In genomic region chr19:12722308-12722707, GRCm38 (mm10) we compare ENCODE assay signal across 10 mouse cellular contexts. TPM values are rescaled to one million over a fixed set of nuclear protein-coding genes. Genes with fewer than 3 reads are reported as not detected.
DNase-seq lines count a peak whose midpoint lies in the region; ATAC-seq lines count a peak whose summit lies in the region.
"Had no signal": no experiment of that assay in that cellular context is flagged by ENCODE, and none has a peak within 500 bp of the region (broad histone marks: within the 10 kb centered on the region; RNA-seq: fewer than 3 reads in every experiment).

No protein-coding gene starts in this region.

- H3K27ac ChIP-seq in heart, embryonic 11.5 days (ENCODE audit: low read depth, low read length), result no peak overlapping the region
- H3K27ac ChIP-seq in forebrain, embryonic 15.5 days (replicated peaks), result no peak overlapping the region
- H3K27ac ChIP-seq: midbrain, embryonic 12.5 days had no signal

- WGBS in heart, embryonic 11.5 days (ENCODE audit: insufficient replicate concordance), result 53% methylated on average over 2 of the region's 3 CpGs
- 85% methylated on average over 2 of the region's 3 CpGs for WGBS in forebrain, embryonic 15.5 days

- DNase-seq in heart, adult 8-10 months (ENCODE audit: low spot score), result peak; percentile 26
- peak; percentile 70 for DNase-seq in 3T3-L1 (ENCODE audit: low read depth, low spot score)
- peak; percentile 40 to 54 for DNase-seq in adrenal gland, adult 18-20 months (ENCODE audit: low spot score in 2 of 2)
- DNase-seq in fibroblast of lung, adult 2 months (ENCODE audit: low read depth), result peak; percentile 9
- DNase-seq in lung, adult 18-20 months, result peak; percentile 26 to 39
- peak; percentile 25 for DNase-seq in thymus, postnatal 25 days

- no peaks in the 10 kb centered on the region for H3K9me3 ChIP-seq in heart, embryonic 11.5 days (replicated peaks; ENCODE audit: control insufficient read depth, low read length)
- no peaks in the 10 kb centered on the region for H3K9me3 ChIP-seq in forebrain, embryonic 15.5 days
- H3K9me3 ChIP-seq: midbrain, embryonic 12.5 days had no signal

- no peak overlapping the region for H3K4me3 ChIP-seq in heart, embryonic 11.5 days (ENCODE audit: low read depth, low read length)
- no peak overlapping the region for H3K4me3 ChIP-seq in forebrain, embryonic 15.5 days
- H3K4me3 ChIP-seq: midbrain, embryonic 12.5 days had no signal

- ATAC-seq in heart, embryonic 11.5 days (replicated peaks; ENCODE audit: insufficient number of reproducible peaks, low FRiP score, low TSS enrichment), result no peak
- no peak for ATAC-seq in forebrain, embryonic 15.5 days (replicated peaks)

- no peak overlapping the region for H3K9ac ChIP-seq in heart, embryonic 11.5 days (ENCODE audit: low read depth, low read length)
- H3K9ac ChIP-seq in forebrain, embryonic 15.5 days (replicated peaks), result no peak overlapping the region
- H3K9ac ChIP-seq: midbrain, embryonic 12.5 days had no signal

- no peaks in the 10 kb centered on the region for H3K36me3 ChIP-seq in heart, embryonic 11.5 days (ENCODE audit: control insufficient read depth, insufficient read depth, low read length)
- no peaks in the 10 kb centered on the region for H3K36me3 ChIP-seq in forebrain, embryonic 15.5 days
- H3K36me3 ChIP-seq: midbrain, embryonic 12.5 days had no signal

- no peaks in the 10 kb centered on the region for H3K27me3 ChIP-seq in heart, embryonic 11.5 days (ENCODE audit: control insufficient read depth, insufficient read depth, low read length)
- no peaks in the 10 kb centered on the region for H3K27me3 ChIP-seq in forebrain, embryonic 15.5 days
- H3K27me3 ChIP-seq: midbrain, embryonic 12.5 days had no signal

- H3K4me1 ChIP-seq in heart, embryonic 11.5 days (ENCODE audit: control insufficient read depth, insufficient read depth, low read length), result no peaks in the 10 kb centered on the region
- H3K4me1 ChIP-seq in forebrain, embryonic 15.5 days, result no peaks in the 10 kb centered on the region
- H3K4me1 ChIP-seq: midbrain, embryonic 12.5 days had no signal

- H3K4me2 ChIP-seq in heart, embryonic 11.5 days, result no peak overlapping the region
- no peak overlapping the region for H3K4me2 ChIP-seq in forebrain, embryonic 15.5 days (replicated peaks)
- H3K4me2 ChIP-seq: midbrain, embryonic 12.5 days had no signal

RNA-seq across cellular contexts. Expression of gene Keg1, which starts 26.7 kb away (rescaled TPM):
- not detected for total RNA-seq in heart, adult 8-10 months (2022)
- not detected in 2 replicates for polyA plus RNA-seq in heart, embryonic 11.5 days (2014; fragmentation: Nextera tagmentation; extraction: Ambion mirVana)
- total RNA-seq in adrenal gland, adult 18-20 months (2021), result under 1 TPM in 1 of 2 experiments, not detected in 1; 0.60 TPM
- polyA plus RNA-seq in forebrain, embryonic 15.5 days (2015; fragmentation: Nextera tagmentation; extraction: Ambion mirVana), result not detected in 2 replicates
- polyA plus RNA-seq: heart, embryonic 14.5 days; midbrain, embryonic 12.5 days had no signal

RNA-seq across cellular contexts. Expression of gene Cntf, which starts 43.1 kb away (rescaled TPM):
- 1 to 10 TPM in 1 of 4 experiments, under 1 TPM in 3; 0.52 to 1.9 (median 0.95) TPM for total RNA-seq in heart, adult 8-10 months (2022)
- polyA plus RNA-seq in heart, embryonic 11.5 days (2014; fragmentation: Nextera tagmentation; extraction: Ambion mirVana), result 0.48 and 0.54 TPM in 2 replicates
- 1 to 10 TPM; 2.2 to 2.5 TPM for total RNA-seq in adrenal gland, adult 18-20 months (2021)
- polyA plus RNA-seq in forebrain, embryonic 15.5 days (2015; fragmentation: Nextera tagmentation; extraction: Ambion mirVana), result 1.2 and 2.0 TPM in 2 replicates

RNA-seq across cellular contexts. Expression of gene Olfr1443, which starts 44.4 kb away (rescaled TPM):
- not detected for total RNA-seq in heart, adult 8-10 months (2022)
- polyA plus RNA-seq in heart, embryonic 11.5 days (2014; fragmentation: Nextera tagmentation; extraction: Ambion mirVana), result not detected in 2 replicates
- not detected for total RNA-seq in adrenal gland, adult 18-20 months (2021)
- not detected in 2 replicates for polyA plus RNA-seq in forebrain, embryonic 15.5 days (2015; fragmentation: Nextera tagmentation; extraction: Ambion mirVana)
- polyA plus RNA-seq: heart, embryonic 14.5 days; midbrain, embryonic 12.5 days had no signal

RNA-seq across cellular contexts. Expression of gene Olfr1442, which starts 52.1 kb away (rescaled TPM):
- not detected for total RNA-seq in heart, adult 8-10 months (2022)
- not detected in 2 replicates for polyA plus RNA-seq in heart, embryonic 11.5 days (2014; fragmentation: Nextera tagmentation; extraction: Ambion mirVana)
- total RNA-seq in adrenal gland, adult 18-20 months (2021), result not detected
- not detected in 2 replicates for polyA plus RNA-seq in forebrain, embryonic 15.5 days (2015; fragmentation: Nextera tagmentation; extraction: Ambion mirVana)
- polyA plus RNA-seq: heart, embryonic 14.5 days; midbrain, embryonic 12.5 days had no signal

Comparison
In these comparisons a context has a peak if more than half of its experiments do, and no peak if none do; other contexts are left out.
1. DNase-seq: peak in every context shown above with its lines; median percentile 70 in 3T3-L1; 47 in adrenal gland, adult 18-20 months; 32 in lung, adult 18-20 months; 26 in heart, adult 8-10 months; 25 in thymus, postnatal 25 days; 9 in fibroblast of lung, adult 2 months.